Mouse (Mus musculus): ENCODE results near the gene Chac1.

The Chac1 gene

GRCm38 (mm10) chr2:119327942-119328526 lies 23.0 kb upstream of the Chac1 start:
- no peak for DNase-seq (ENCODE audit: low spot score)

- DNase-seq (ENCODE audit: low spot score), result no peak
Measured at GRCm38 (mm10) chr2:119328546-119328945, 22.5 kb upstream of the Chac1 start.

GRCm38 (mm10) chr2:119329123-119329817 lies 21.8 kb upstream of the Chac1 start:
- no peak for DNase-seq (ENCODE audit: low spot score)

GRCm38 (mm10) chr2:119330795-119331194 lies 20.2 kb upstream of the Chac1 start:
- DNase-seq (ENCODE audit: low spot score), result no peak

- no peak for DNase-seq (ENCODE audit: low spot score)
Measured at GRCm38 (mm10) chr2:119332177-119332661, 18.8 kb upstream of the Chac1 start.

- no peak for DNase-seq (ENCODE audit: low spot score)
Measured at GRCm38 (mm10) chr2:119334135-119334534, 16.9 kb upstream of the Chac1 start.

- DNase-seq (ENCODE audit: low spot score), result no peak
Measured at GRCm38 (mm10) chr2:119334964-119335525, 16.0 kb upstream of the Chac1 start.

- DNase-seq (ENCODE audit: low spot score), result no peak
Measured at GRCm38 (mm10) chr2:119335535-119335934, 15.5 kb upstream of the Chac1 start.

GRCm38 (mm10) chr2:119336002-119336401 lies 15.0 kb upstream of the Chac1 start:
- DNase-seq (ENCODE audit: low spot score), result no peak

- DNase-seq (ENCODE audit: low spot score), result no peak
Measured at GRCm38 (mm10) chr2:119336470-119336869, 14.6 kb upstream of the Chac1 start.

GRCm38 (mm10) chr2:119337425-119338265 lies 13.4 kb upstream of the Chac1 start:
- DNase-seq (ENCODE audit: low spot score), result peak; percentile 76

- DNase-seq (ENCODE audit: low spot score), result no peak
Measured at GRCm38 (mm10) chr2:119344537-119345138, 6.4 kb upstream of the Chac1 start.

GRCm38 (mm10) chr2:119353707-119354106 lies 2.7 kb downstream of the Chac1 start:
- DNase-seq (ENCODE audit: low spot score), result no peak

GRCm38 (mm10) chr2:119355089-119355488 lies 4.1 kb downstream of the Chac1 start:
- DNase-seq (ENCODE audit: low spot score), result no peak

GRCm38 (mm10) chr2:119355651-119356050 lies 4.6 kb downstream of the Chac1 start:
- no peak for DNase-seq (ENCODE audit: low spot score)

GRCm38 (mm10) chr2:119356310-119356709 lies 5.3 kb downstream of the Chac1 start:
- DNase-seq (ENCODE audit: low spot score), result no peak

- DNase-seq (ENCODE audit: low spot score), result no peak
Measured at GRCm38 (mm10) chr2:119356805-119357204, 5.8 kb downstream of the Chac1 start.

GRCm38 (mm10) chr2:119358249-119358648 lies 7.2 kb downstream of the Chac1 start:
- no peak for DNase-seq (ENCODE audit: low spot score)

- DNase-seq (ENCODE audit: low spot score), result no peak
Measured at GRCm38 (mm10) chr2:119359721-119360291, 8.8 kb downstream of the Chac1 start.

- DNase-seq (ENCODE audit: low spot score), result no peak
Measured at GRCm38 (mm10) chr2:119364969-119365368, 13.9 kb downstream of the Chac1 start.

- no peak for DNase-seq (ENCODE audit: low spot score)
Measured at GRCm38 (mm10) chr2:119367346-119367745, 16.3 kb downstream of the Chac1 start.

GRCm38 (mm10) chr2:119370116-119370515 lies 19.1 kb downstream of the Chac1 start:
- peak; percentile 11 for DNase-seq (ENCODE audit: low spot score)
